Mouse (Mus musculus) cerebellum, adult 2 months (tissue): Measurements from ENCODE around the gene Olfr221. TPM values are rescaled to one million over a fixed set of nuclear protein-coding genes. Genes with fewer than 3 reads are reported as not detected.

Source experiments
- DNase-seq, 2 experiments: peaks; one replicate each; pipeline ENCODE4 v3.0.0; 2021
- H3K27ac ChIP-seq: fragments of 200-500 bp; 2 replicates; pipeline ENCODE4 v1.5.1; 2012; ENCODE audit warnings: low read length, control low read depth, inconsistent platforms; ENCODE audit not compliant: insufficient read depth
- H3K27me3 ChIP-seq: fragments of 200-500 bp; 2 replicates; pipeline ENCODE4 v1.6.1; 2012; ENCODE audit warnings: inconsistent platforms, mild to moderate bottlenecking, low read length, moderate library complexity; ENCODE audit not compliant: control insufficient read depth, insufficient read depth
- H3K4me1 ChIP-seq: fragments of 200-500 bp; 2 replicates; pipeline ENCODE4 v1.6.1; 2011; ENCODE audit warnings: low read length; ENCODE audit not compliant: control insufficient read depth, insufficient read depth
- H3K4me3 ChIP-seq: fragments of 200-500 bp; replicated peaks from 2 replicates; pipeline ENCODE3; 2011; ENCODE audit warnings: mild to moderate bottlenecking, low read depth, low read length, control low read depth; ENCODE audit not compliant: insufficient read depth
- CTCF ChIP-seq: fragments of 200-500 bp; IDR thresholded peaks from 2 replicates; pipeline ENCODE4 v1.5.1; 2011; ENCODE audit warnings: low read depth, mild to moderate bottlenecking, control low read depth, low read length, moderate library complexity, borderline replicate concordance; ENCODE audit not compliant: insufficient read depth
- POLR2A ChIP-seq: fragments of 200-500 bp; IDR thresholded peaks from 2 replicates; pipeline ENCODE4 v1.6.1; 2011; ENCODE audit warnings: low read length, control low read depth, borderline replicate concordance; ENCODE audit not compliant: insufficient read depth
- WGBS: fragments of 180-500 bp; shearing (Covaris S2); methylation state at CpG from one replicate; pipeline ENCODE4 v1.1.7; 2018; 5-methylcytosine and 5-hydroxymethylcytosine counted together
- polyA plus RNA-seq: library from polyadenylated mRNA; depleted of rRNA; stranded (reverse); fragments of >200 nt; gene quantifications from 2 replicates; pipeline ENCODE4 v1.2.3, GENCODE M21; 2012

The Olfr221 gene
- polyA plus RNA-seq, 1 experiment: 0.03 TPM

DNA sequence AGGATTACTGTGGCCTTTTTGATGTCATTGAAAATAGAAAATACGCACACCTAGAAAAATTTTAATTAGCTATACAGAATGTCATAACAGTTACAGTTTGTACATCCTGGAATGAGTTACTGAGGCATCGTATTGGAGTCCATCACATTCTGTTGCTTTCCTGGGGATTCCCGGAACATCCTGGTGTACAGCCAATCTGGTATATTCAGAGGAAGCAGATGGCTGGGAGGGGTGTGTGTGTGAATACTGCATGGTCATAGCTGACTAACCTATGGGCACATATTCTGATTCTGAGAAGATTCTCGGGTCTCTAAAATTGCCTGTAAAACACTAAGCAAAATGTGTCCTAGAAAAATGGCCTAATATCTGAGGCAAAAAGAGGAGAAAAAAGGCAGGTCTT is 30.2 kb downstream of the Olfr221 start:
- Histone ChIP-seq H3K4me1 (peaks cover 46% of the 10 kb centered on the region), H3K4me3 (no peak overlapping the region), H3K27me3 (no peaks in the 10 kb centered on the region), H3K27ac (peak overlapping the region; percentile 90)
- 4% methylated on average over 4 of the region's 4 CpGs for WGBS
- peak; percentile 87 to 97 for DNase-seq
- TF ChIP-seq CTCF: no peak
- TF ChIP-seq POLR2A: peak; percentile 37; the same call in 1 of the 2 replicates

DNA sequence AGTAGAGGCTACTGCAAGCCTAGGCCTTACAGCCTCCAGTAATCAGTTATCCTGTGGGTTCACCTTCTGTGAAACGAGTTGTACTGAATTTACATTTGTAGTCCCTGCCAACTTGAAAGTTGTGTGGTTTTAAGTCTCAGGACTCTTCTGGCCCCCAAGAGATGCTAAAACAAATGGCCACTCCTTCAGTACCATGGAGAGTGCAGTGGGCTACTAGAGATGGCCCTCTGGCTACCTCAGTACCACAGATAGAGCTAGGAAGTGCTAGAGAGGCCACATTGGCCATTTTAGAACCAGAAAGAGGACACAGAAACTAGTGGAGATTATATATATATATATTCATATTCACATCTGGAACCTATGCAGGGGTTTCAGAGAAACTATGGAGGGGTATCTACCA is 30.6 kb downstream of the Olfr221 start:
- WGBS: 3% methylated on average over 1 of the region's 1 CpGs
- no peak overlapping the region for H3K4me3 ChIP-seq
- H3K27me3 ChIP-seq: no peaks in the 10 kb centered on the region
- TF ChIP-seq CTCF (no peak), POLR2A (no peak)
- no peak for DNase-seq
- peaks cover 46% of the 10 kb centered on the region for H3K4me1 ChIP-seq
- H3K27ac ChIP-seq: peak overlapping the region; percentile 94

DNA sequence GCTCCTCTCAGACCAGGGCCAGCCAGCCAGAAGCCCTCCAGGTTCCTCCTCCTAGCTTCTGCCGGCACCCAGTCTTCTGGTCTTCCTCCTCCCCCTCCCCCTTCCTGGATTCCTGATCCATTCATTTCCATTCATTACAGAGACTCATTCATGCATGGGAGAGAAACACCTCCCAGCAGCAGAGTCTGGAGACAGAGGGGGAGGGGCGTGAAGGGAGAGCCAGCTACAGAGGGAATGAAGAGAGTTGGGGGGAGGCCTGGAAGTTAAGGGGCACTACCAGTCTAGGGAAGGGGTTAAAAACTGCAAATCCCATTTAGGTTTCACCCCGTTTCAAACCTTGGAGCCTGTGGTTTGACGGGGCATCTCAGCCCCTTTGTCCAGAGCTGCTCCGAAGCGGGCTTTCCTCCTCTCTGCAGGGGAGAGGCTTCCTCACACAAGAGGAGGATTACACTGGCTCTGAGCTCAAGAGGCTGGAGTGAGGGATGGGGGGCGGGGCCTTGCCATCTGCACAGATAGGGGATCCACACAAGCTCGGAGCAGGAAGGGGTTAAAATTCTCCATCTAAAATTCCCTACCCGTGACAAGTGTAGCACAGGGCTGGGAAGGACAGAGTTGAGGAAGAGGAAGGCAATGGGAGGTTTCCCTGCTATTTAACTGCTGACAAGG is 31.7 kb downstream of the Olfr221 start:
- H3K27me3 ChIP-seq: no peaks in the 10 kb centered on the region
- peak overlapping the region; percentile 88 for H3K27ac ChIP-seq
- H3K4me1 ChIP-seq: peaks cover 38% of the 10 kb centered on the region
- peak overlapping the region; percentile 50 for H3K4me3 ChIP-seq
- peak; percentile 17; the same call in 1 of the 2 replicates for TF ChIP-seq POLR2A
- TF ChIP-seq CTCF: no peak
- 4% methylated on average over 9 of the region's 9 CpGs for WGBS
- peak; percentile 70 to 78 for DNase-seq

DNA sequence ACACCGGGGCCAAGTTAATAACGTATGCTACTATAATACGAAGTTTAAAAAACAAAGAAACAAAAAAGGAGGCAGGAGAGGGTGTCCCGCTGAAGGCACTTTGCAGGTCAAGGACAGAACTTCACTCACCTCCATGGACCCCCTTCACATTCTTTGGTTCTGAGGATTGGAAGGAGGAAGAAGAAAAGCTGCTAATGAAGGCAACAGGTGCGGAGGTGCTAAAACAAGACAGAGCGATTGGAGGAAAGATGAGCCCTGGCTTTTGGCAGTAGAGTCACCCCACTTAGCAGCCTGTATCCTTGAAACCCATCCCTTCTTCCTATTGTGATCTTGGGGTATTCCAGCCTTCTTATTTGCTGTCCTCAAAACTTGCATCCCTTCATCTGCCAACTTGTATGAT is 32.4 kb downstream of the Olfr221 start:
- TF ChIP-seq CTCF: no peak
- TF ChIP-seq POLR2A: no peak
- H3K4me3 ChIP-seq: peak overlapping the region; percentile 50
- DNase-seq: no peak
- peak overlapping the region; percentile 88 for H3K27ac ChIP-seq
- peaks cover 41% of the 10 kb centered on the region for H3K4me1 ChIP-seq
- 31% methylated on average over 6 of the region's 6 CpGs for WGBS
- H3K27me3 ChIP-seq: no peaks in the 10 kb centered on the region

DNA sequence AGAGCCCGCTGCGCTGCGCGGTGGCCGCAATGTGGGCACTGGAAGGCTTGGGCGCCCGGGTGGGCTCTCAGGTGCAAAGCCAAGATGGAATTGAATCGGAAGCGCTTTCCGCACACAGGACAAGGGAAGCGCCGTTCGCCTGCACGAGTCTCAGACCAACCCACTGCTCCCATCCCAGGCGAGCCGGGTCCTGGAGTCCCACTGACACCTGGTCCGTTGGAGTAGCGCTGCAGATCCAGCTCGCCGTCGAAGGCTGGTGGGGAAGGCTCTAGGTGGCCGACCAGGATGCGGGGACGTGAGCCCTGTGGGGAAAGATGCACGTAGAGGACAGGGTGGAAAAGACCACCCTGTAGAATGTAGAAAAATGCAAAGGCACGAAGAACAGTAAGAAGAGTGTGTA is 32.9 kb downstream of the Olfr221 start:
- Histone ChIP-seq H3K27me3 (no peaks in the 10 kb centered on the region), H3K27ac (peak overlapping the region; percentile 88), H3K4me1 (peaks cover 46% of the 10 kb centered on the region), H3K4me3 (peak overlapping the region; percentile 41)
- TF ChIP-seq CTCF (no peak), POLR2A (no peak)
- WGBS: 19% methylated on average over 26 of the region's 26 CpGs
- DNase-seq: no peak

DNA sequence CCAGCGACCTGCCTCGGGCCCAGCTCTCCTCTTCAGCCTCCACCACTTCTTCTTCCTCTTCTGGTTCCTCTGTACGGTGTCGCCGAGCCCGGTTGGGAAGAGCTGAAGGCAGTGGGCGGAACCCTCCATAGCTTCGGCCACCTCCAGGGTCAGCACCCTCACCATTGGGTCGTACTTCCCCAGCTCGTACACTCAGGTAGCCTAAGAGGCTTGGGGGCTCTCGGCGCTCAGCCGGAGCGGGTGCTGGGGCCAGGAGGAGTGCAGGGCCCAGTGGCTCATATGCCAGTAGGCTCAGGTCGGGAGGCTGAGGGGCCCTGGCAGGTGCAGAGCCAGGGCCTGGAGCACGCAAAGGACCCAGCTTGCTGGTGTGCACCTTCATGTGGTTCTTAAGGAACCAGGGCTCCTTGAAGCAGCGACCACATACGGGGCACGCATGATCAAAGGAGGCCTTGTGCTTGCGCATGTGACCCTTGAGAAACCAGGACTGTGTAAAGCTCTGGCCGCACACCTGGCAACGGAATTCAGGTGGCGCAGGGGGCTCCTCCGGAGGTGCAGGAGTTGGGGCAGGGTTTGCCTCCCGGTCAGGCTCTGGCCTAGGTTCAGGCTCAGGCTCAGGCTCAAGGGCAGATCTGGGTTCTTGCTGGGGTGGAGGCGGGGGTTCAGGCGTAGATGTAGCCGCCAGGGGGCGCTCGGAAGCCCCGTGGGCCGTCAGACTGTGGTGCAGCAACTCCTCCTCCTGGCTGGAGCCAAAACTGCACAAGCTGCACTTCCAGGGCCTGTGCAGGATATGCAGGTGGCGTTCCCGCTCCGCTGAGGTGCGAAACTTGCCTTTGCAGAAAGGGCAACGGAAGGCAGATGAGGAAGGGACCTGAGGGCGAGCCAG is 33.7 kb downstream of the Olfr221 start:
- peak; percentile 92 to 96 for DNase-seq

DNA sequence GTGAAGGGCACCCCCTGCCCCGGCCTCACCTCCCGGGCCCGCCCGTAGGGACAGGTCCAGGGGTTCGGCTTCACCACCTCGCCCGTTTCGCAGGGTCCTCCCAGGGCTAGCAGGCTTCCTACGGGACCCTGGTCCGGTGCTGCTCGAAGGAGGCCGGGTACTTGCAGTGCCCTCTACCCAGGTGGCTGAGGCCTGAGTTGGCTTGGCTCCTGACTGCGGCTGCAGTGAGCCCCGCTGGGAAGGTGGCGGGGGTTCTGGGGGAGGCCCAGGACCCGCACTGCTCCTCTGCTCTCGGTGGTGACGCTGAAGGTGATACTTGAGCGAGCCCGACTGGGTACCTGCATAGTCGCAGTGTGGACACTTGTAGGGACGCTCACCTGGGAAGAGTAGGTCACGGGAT is 35.5 kb downstream of the Olfr221 start:
- no peak overlapping the region for H3K4me3 ChIP-seq
- WGBS: 75% methylated on average over 23 of the region's 23 CpGs
- H3K27me3 ChIP-seq: no peaks in the 10 kb centered on the region
- DNase-seq: no peak
- H3K27ac ChIP-seq: no peak overlapping the region
- peaks cover 56% of the 10 kb centered on the region for H3K4me1 ChIP-seq
- TF ChIP-seq CTCF (no peak), POLR2A (no peak)

More for the DNA sequence above, 33.7 kb downstream of the Olfr221 start:
- Histone ChIP-seq H3K4me1 (peaks cover 52% of the 10 kb centered on the region), H3K27me3 (no peaks in the 10 kb centered on the region), H3K27ac (peak overlapping the region; percentile 88), H3K4me3 (peak overlapping the region; percentile 41)
- 33% methylated on average over 38 of the region's 38 CpGs for WGBS
- 0 out of 2 replicates have a peak, but pooled peaks have one; percentile 33 for TF ChIP-seq POLR2A
- TF ChIP-seq CTCF: peak; percentile 99
